Mouse (Mus musculus) frontal cortex, adult 2 months (tissue): ENCODE results near the gene Ttc9c. TPM values are rescaled to one million over a fixed set of nuclear protein-coding genes. Genes with fewer than 3 reads are reported as not detected.
"Not testable (repeated sequence)": the region's sequence is repeated elsewhere in the genome, so short reads cannot be mapped to it uniquely, and the experiment has no call there.

Experiments
- DNase-seq, 2 experiments: peaks; one replicate each; pipeline ENCODE4 v3.0.0; 2022; ENCODE audit warnings: low spot score in 1 of 2; ENCODE audit errors: extremely low spot score in 1 of 2
- polyA plus RNA-seq: library from polyadenylated mRNA; depleted of rRNA; stranded (reverse); fragments of >200 nt; gene quantifications from 2 replicates; pipeline ENCODE4 v1.2.3, GENCODE M21; 2012; rRNA removed

Ttc9c gene
- polyA plus RNA-seq = 27.2 and 30.9 TPM in 2 replicates

GRCm38 (mm10) chr19:8818801-8819595 is at the start of gene Ttc9c:
TSS of gene Ttc9c (minus strand) at chr19:8819333.
- DNase-seq = peak; percentile 98 to 99

- DNase-seq = no peak
Measured at GRCm38 (mm10) chr19:8864265-8864664, 45.1 kb upstream of the Ttc9c start.

- no peak for DNase-seq
Measured at GRCm38 (mm10) chr19:8859018-8859417, 39.9 kb upstream of the Ttc9c start.

- no peak for DNase-seq
Measured at GRCm38 (mm10) chr19:8857689-8858088, 38.6 kb upstream of the Ttc9c start.

GRCm38 (mm10) chr19:8853117-8853516 is 34.0 kb upstream of the Ttc9c start:
- no peak for DNase-seq

GRCm38 (mm10) chr19:8852236-8852928 is 33.2 kb upstream of the Ttc9c start:
- no peak for DNase-seq

- DNase-seq = no peak
Measured at GRCm38 (mm10) chr19:8851639-8852038, 32.5 kb upstream of the Ttc9c start.

- no peak for DNase-seq
Measured at GRCm38 (mm10) chr19:8850402-8850901, 31.3 kb upstream of the Ttc9c start, which contains the start of gene Lrrn4cl. TSS of gene Lrrn4cl (plus strand) at chr19:8850768.

- DNase-seq = no peak
Measured at GRCm38 (mm10) chr19:8848356-8848755, 29.2 kb upstream of the Ttc9c start.

- DNase-seq = peak in 1 of 2 experiments; percentile 91
Measured at GRCm38 (mm10) chr19:8844371-8845129, 25.4 kb upstream of the Ttc9c start.

- DNase-seq = no peak
Measured at GRCm38 (mm10) chr19:8842961-8843360, 23.8 kb upstream of the Ttc9c start.

- no peak for DNase-seq
Measured at GRCm38 (mm10) chr19:8841012-8841411, 21.9 kb upstream of the Ttc9c start.

- peak in 1 of 2 experiments; percentile 78 for DNase-seq
Measured at GRCm38 (mm10) chr19:8839908-8840791, 21.0 kb upstream of the Ttc9c start.

- DNase-seq = peak; percentile 89 to 90
Measured at GRCm38 (mm10) chr19:8839103-8839907, 20.2 kb upstream of the Ttc9c start, which contains the start of gene Gng3. TSS of gene Gng3 (minus strand) at chr19:8839194.

GRCm38 (mm10) chr19:8838041-8838730 is 19.1 kb upstream of the Ttc9c start:
- no peak for DNase-seq

- peak; percentile 76 to 87 for DNase-seq
Measured at GRCm38 (mm10) chr19:8837251-8837791, 18.2 kb upstream of the Ttc9c start, which contains the start of gene Bscl2. TSS of gene Bscl2 (plus strand) at chr19:8837467.

GRCm38 (mm10) chr19:8836327-8836726 is 17.2 kb upstream of the Ttc9c start:
- DNase-seq = not testable (repeated sequence)

GRCm38 (mm10) chr19:8832971-8833370 is 13.8 kb upstream of the Ttc9c start:
- DNase-seq = no peak
